Mouse (Mus musculus) kidney, adult 11 months (tissue): Measurements from ENCODE around the gene Nlgn2.

ENCODE experiments used
- DNase-seq: peaks from one replicate; pipeline ENCODE4 v3.0.0; 2022

The Nlgn2 gene

GRCm38 (mm10) chr11:69818365-69818764 is 19.2 kb downstream of the Nlgn2 start, which contains the start of gene Spem2:
Gene Spem2, minus strand, starts transcription at chr11:69818465.
- no peak for DNase-seq

- no peak for DNase-seq
Measured at GRCm38 (mm10) chr11:69816520-69816919, 21.1 kb downstream of the Nlgn2 start.

- DNase-seq, result no peak
Measured at GRCm38 (mm10) chr11:69815155-69815554, 22.4 kb downstream of the Nlgn2 start, which contains the start of gene Gm39566. Gene Gm39566, minus strand, starts transcription at chr11:69815298.

- DNase-seq, result no peak
Measured at GRCm38 (mm10) chr11:69810280-69810679, 27.3 kb downstream of the Nlgn2 start.

- no peak for DNase-seq
Measured at GRCm38 (mm10) chr11:69807641-69808040, 29.9 kb downstream of the Nlgn2 start.

GRCm38 (mm10) chr11:69806378-69806777 is 31.2 kb downstream of the Nlgn2 start:
- no peak for DNase-seq

- DNase-seq, result peak; percentile 91
Measured at GRCm38 (mm10) chr11:69804972-69805909, 32.3 kb downstream of the Nlgn2 start, which contains the start of gene Tmem102. Gene Tmem102, minus strand, starts transcription at chr11:69805624.

- peak; percentile 54 for DNase-seq
Measured at GRCm38 (mm10) chr11:69804652-69804940, 33.0 kb downstream of the Nlgn2 start.

- DNase-seq, result peak; percentile 79
Measured at GRCm38 (mm10) chr11:69803786-69804651, 33.6 kb downstream of the Nlgn2 start.

- DNase-seq, result no peak
Measured at GRCm38 (mm10) chr11:69803328-69803727, 34.3 kb downstream of the Nlgn2 start.

- peak; percentile 72 for DNase-seq
Measured at GRCm38 (mm10) chr11:69802648-69803105, 34.9 kb downstream of the Nlgn2 start.

- no peak for DNase-seq
Measured at GRCm38 (mm10) chr11:69801379-69801977, 36.1 kb downstream of the Nlgn2 start, which contains the start of gene Fgf11. Gene Fgf11, minus strand, starts transcription at chr11:69801857.

GRCm38 (mm10) chr11:69800392-69801197 is 37.0 kb downstream of the Nlgn2 start:
- DNase-seq, result peak; percentile 44

GRCm38 (mm10) chr11:69800138-69800391 is 37.5 kb downstream of the Nlgn2 start:
- no peak for DNase-seq

GRCm38 (mm10) chr11:69799394-69800137 is 38.0 kb downstream of the Nlgn2 start:
- DNase-seq, result no peak

- no peak for DNase-seq
Measured at GRCm38 (mm10) chr11:69797924-69798323, 39.7 kb downstream of the Nlgn2 start.

GRCm38 (mm10) chr11:69795983-69796435 is 41.6 kb downstream of the Nlgn2 start:
- no peak for DNase-seq

- peak; percentile 99 for DNase-seq
Measured at GRCm38 (mm10) chr11:69795168-69795982, 42.2 kb downstream of the Nlgn2 start, which contains the start of gene Chrnb1. Gene Chrnb1, minus strand, starts transcription at chr11:69795943.

- no peak for DNase-seq
Measured at GRCm38 (mm10) chr11:69793429-69793828, 44.2 kb downstream of the Nlgn2 start.

- no peak for DNase-seq
Measured at GRCm38 (mm10) chr11:69791420-69791819, 46.2 kb downstream of the Nlgn2 start.
